Mouse (Mus musculus): Measurements from ENCODE around the gene Ergic1. TPM values are rescaled to one million over a fixed set of nuclear protein-coding genes. Genes with fewer than 3 reads are reported as not detected.

Gene Ergic1
- total and polyA plus RNA-seq, 3 experiments = 53.6 to 64.4 (median 59.4) TPM

DNA sequence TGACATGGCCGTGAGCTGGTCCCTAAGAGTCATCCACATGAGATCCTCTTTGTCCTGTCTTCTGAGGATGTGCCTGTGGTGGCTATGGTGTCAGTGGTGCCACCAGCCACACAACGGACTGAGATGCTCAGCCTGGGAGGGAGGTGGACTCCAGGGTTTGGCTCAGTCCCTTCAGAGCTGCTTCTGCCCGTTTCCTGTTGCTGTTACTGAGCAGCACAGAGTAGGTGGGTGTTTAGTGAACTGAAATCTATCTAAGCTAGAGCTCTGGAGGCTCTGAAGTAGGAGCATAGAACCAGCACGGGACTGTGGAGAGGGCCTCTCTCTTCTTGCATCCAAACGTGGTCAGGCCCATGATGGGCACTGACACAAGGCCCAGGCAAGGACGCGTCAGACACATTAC is 73.2 kb downstream of the Ergic1 start:
- peaks cover 6% of the 10 kb centered on the region for H3K4me1 ChIP-seq (ENCODE audit: control insufficient read depth, insufficient read depth, low read length)
- no peak overlapping the region for H3K9ac ChIP-seq (ENCODE audit: low read depth, low read length)
- H3K27me3 ChIP-seq (ENCODE audit: control insufficient read depth, insufficient read depth, low read length) = no peaks in the 10 kb centered on the region
- no peaks in the 10 kb centered on the region for H3K36me3 ChIP-seq (ENCODE audit: control insufficient read depth, insufficient read depth, low read length)
- H3K27ac ChIP-seq = no peak overlapping the region
- TF ChIP-seq CTCF (IDR thresholded peaks at IDR 0.05) (no peak), POLR2A (IDR thresholded peaks at IDR 0.05; ENCODE audit: insufficient read depth, low read depth, low read length) (no peak)
- 91% methylated on average over 7 of the region's 7 CpGs for WGBS
- no peaks in the 10 kb centered on the region for H3K79me2 ChIP-seq (replicated peaks; ENCODE audit: control insufficient read depth, insufficient read depth, low read length)
- intact Hi-C loops (cut with DNase I) = no loop called here
- DNase-seq = no peak
- no peak overlapping the region for H3K4me3 ChIP-seq

DNA sequence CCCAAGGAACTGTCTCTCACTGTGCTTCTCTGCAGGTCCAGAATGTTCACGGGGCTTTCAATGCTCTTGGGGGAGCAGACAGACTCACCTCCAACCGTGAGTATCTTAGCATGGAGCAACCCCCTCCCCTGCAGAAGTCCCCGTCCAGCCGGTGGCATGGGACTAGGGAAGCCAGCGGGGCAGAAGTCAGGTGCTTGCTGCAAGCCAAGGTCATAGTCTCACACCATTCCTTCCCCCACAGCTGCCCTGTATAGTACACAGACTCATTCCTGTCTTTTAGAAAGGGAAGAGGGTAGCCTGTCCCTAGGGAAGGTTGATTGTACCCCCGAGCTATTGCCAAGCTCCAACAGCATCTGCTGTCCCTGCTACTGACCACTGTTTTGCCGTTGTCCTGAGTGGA is 74.7 kb downstream of the Ergic1 start:
- intact Hi-C loops (cut with DNase I) = loop anchor here (5.0 kb wide), 1 partner anchor 54 kb away; no protein-coding TSS in a partner anchor
- 79% methylated on average over 7 of the region's 7 CpGs for WGBS
- H3K4me3 ChIP-seq = no peak overlapping the region
- H3K36me3 ChIP-seq (ENCODE audit: control insufficient read depth, insufficient read depth, low read length) = no peaks in the 10 kb centered on the region
- H3K27me3 ChIP-seq (ENCODE audit: control insufficient read depth, insufficient read depth, low read length) = no peaks in the 10 kb centered on the region
- no peak overlapping the region for H3K27ac ChIP-seq
- no peaks in the 10 kb centered on the region for H3K79me2 ChIP-seq (replicated peaks; ENCODE audit: control insufficient read depth, insufficient read depth, low read length)
- peaks cover 6% of the 10 kb centered on the region for H3K4me1 ChIP-seq (ENCODE audit: control insufficient read depth, insufficient read depth, low read length)
- no peak overlapping the region for H3K9ac ChIP-seq (ENCODE audit: low read depth, low read length)
- TF ChIP-seq POLR2A (IDR thresholded peaks at IDR 0.05; ENCODE audit: insufficient read depth, low read depth, low read length) = no peak
- TF ChIP-seq EP300 (IDR thresholded peaks at IDR 0.05; ENCODE audit: insufficient read depth, low read depth, low read length) = no peak
- TF ChIP-seq CTCF (IDR thresholded peaks at IDR 0.05) = no peak
- no peak for DNase-seq

DNA sequence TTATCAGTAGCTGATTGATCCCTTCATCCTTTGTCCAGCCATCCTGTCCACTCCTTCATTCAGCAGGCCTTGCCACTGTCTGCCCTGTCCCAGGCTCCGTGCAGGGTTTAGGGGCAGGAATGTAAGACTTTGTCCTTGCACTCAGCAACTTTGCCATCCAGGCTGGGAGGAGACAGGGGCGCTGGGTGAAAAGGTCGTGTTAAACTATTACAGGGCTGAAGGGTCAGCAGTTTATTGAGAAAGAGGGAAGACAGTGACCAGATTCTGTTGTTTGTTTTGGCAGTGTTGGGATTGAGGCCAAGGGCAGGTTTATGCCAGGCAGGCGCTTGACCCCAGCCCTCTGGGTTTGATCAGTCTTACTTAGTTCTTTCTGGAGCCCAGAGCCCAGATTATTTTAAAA is 76.6 kb downstream of the Ergic1 start:
- no peaks in the 10 kb centered on the region for H3K79me2 ChIP-seq (replicated peaks; ENCODE audit: control insufficient read depth, insufficient read depth, low read length)
- H3K27me3 ChIP-seq (ENCODE audit: control insufficient read depth, insufficient read depth, low read length) = no peaks in the 10 kb centered on the region
- no peak overlapping the region for H3K9ac ChIP-seq (ENCODE audit: low read depth, low read length)
- intact Hi-C loops (cut with DNase I) = loop anchor here (1.0 to 5.0 kb wide), 5 partner anchors 41 to 176 kb away; no protein-coding TSS in a partner anchor
- peak overlapping the region; percentile 57 for H3K27ac ChIP-seq
- peaks cover 6% of the 10 kb centered on the region for H3K4me1 ChIP-seq (ENCODE audit: control insufficient read depth, insufficient read depth, low read length)
- H3K36me3 ChIP-seq (ENCODE audit: control insufficient read depth, insufficient read depth, low read length) = no peaks in the 10 kb centered on the region
- no peak for DNase-seq
- TF ChIP-seq POLR2A (IDR thresholded peaks at IDR 0.05; ENCODE audit: insufficient read depth, low read depth, low read length) (no peak), CTCF (IDR thresholded peaks at IDR 0.05) (no peak), EP300 (IDR thresholded peaks at IDR 0.05; ENCODE audit: insufficient read depth, low read depth, low read length) (no peak)
- H3K4me3 ChIP-seq = no peak overlapping the region
- 72% methylated on average over 4 of the region's 4 CpGs for WGBS

DNA sequence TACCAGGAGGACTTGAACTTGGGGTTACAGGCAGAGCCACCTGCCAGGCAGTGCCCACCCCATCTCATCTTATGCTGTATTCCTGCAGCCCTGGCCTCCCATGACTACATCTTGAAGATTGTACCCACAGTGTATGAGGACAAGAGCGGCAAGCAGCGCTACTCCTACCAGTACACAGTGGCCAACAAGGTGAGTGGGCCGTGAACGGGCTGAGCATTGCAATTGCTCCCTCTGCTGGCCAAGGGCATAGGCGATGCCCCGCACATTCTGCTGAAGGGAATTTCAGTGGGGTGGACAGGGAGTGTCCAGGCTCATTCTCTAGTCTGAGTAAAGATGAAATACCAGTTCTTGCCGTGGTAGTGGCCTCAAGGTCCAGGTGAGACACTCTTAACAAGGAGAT is 77.4 kb downstream of the Ergic1 start:
- Histone ChIP-seq H3K4me3 (no peak overlapping the region), H3K36me3 (ENCODE audit: control insufficient read depth, insufficient read depth, low read length) (no peaks in the 10 kb centered on the region), H3K27ac (peak overlapping the region; percentile 57), H3K79me2 (replicated peaks; ENCODE audit: control insufficient read depth, insufficient read depth, low read length) (no peaks in the 10 kb centered on the region), H3K9ac (ENCODE audit: low read depth, low read length) (peak overlapping the region; percentile 15; the same call in 1 of the 2 replicates), H3K4me1 (ENCODE audit: control insufficient read depth, insufficient read depth, low read length) (peaks cover 6% of the 10 kb centered on the region), H3K27me3 (ENCODE audit: control insufficient read depth, insufficient read depth, low read length) (no peaks in the 10 kb centered on the region)
- intact Hi-C loops (cut with DNase I) = loop anchor here (1.0 to 5.0 kb wide), 5 partner anchors 42 to 176 kb away; no protein-coding TSS in a partner anchor
- 4% methylated on average over 7 of the region's 7 CpGs for WGBS
- DNase-seq = peak; percentile 82 to 86
- peak; percentile 100; the same call in 1 of the 2 replicates for TF ChIP-seq CTCF (IDR thresholded peaks at IDR 0.05)
- no peak for TF ChIP-seq POLR2A (IDR thresholded peaks at IDR 0.05; ENCODE audit: insufficient read depth, low read depth, low read length)
- TF ChIP-seq EP300 (IDR thresholded peaks at IDR 0.05; ENCODE audit: insufficient read depth, low read depth, low read length) = peak; percentile 99

DNA sequence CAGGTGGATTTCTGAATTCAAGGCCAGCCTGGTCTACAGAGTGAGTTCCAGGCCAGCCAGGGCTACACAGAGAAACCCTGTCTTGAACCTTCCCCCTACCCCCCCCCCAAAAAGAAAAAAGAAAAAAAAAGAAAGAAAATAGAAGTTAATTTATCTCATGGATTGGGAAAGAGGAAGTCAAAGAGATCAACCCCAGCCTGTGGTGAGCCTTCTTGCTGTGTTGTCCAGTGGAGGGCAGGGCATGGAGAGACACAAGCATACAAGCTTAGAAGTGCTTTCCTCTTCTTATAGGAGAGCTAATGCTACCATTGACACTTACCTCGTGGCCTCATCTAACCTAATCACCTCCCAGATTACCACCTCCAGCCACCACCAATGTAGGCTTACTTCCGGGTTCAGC is 78.5 kb downstream of the Ergic1 start:
- TF ChIP-seq EP300 (IDR thresholded peaks at IDR 0.05; ENCODE audit: insufficient read depth, low read depth, low read length) (no peak), POLR2A (IDR thresholded peaks at IDR 0.05; ENCODE audit: insufficient read depth, low read depth, low read length) (no peak), CTCF (IDR thresholded peaks at IDR 0.05) (no peak)
- no peak for DNase-seq
- WGBS = 92% methylated on average over 2 of the region's 2 CpGs
- Histone ChIP-seq H3K4me3 (no peak overlapping the region), H3K27ac (no peak overlapping the region), H3K27me3 (ENCODE audit: control insufficient read depth, insufficient read depth, low read length) (no peaks in the 10 kb centered on the region), H3K36me3 (ENCODE audit: control insufficient read depth, insufficient read depth, low read length) (no peaks in the 10 kb centered on the region), H3K9ac (ENCODE audit: low read depth, low read length) (no peak overlapping the region), H3K4me1 (ENCODE audit: control insufficient read depth, insufficient read depth, low read length) (peaks cover 6% of the 10 kb centered on the region), H3K79me2 (replicated peaks; ENCODE audit: control insufficient read depth, insufficient read depth, low read length) (no peaks in the 10 kb centered on the region)
- intact Hi-C loops (cut with DNase I) = loop anchor here (2.0 to 5.0 kb wide), 3 partner anchors 43 to 327 kb away; no protein-coding TSS in a partner anchor

DNA sequence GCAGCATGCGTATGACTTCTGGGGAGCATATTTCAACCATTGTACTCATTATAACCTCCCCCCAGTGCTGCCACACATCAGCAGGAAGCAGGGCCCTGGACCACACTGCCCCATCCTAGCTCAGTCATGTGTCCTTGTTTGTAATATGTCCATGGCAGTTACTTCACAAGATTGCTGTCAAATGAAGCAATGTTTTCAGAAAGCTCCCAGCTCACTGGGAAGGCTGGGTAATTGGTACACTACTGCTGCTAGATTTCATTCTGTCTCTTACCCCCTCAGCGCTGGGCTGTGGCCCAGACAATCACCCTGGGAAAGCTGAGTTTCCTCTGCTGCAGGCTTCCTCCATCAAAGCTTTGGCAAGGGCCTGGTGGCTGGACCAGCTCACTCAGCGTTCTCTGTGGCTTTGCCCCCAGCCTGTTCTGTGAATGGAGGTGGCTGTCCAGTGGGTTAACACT is 79.0 kb downstream of the Ergic1 start:
- TF ChIP-seq CTCF (IDR thresholded peaks at IDR 0.05) (no peak), EP300 (IDR thresholded peaks at IDR 0.05; ENCODE audit: insufficient read depth, low read depth, low read length) (no peak), POLR2A (IDR thresholded peaks at IDR 0.05; ENCODE audit: insufficient read depth, low read depth, low read length) (no peak)
- intact Hi-C loops (cut with DNase I) = loop anchor here (5.0 kb wide), 1 partner anchor 328 kb away; no protein-coding TSS in a partner anchor
- no peak for DNase-seq
- no peaks in the 10 kb centered on the region for H3K27me3 ChIP-seq (ENCODE audit: control insufficient read depth, insufficient read depth, low read length)
- no peak overlapping the region for H3K27ac ChIP-seq
- no peak overlapping the region for H3K4me3 ChIP-seq
- no peaks in the 10 kb centered on the region for H3K36me3 ChIP-seq (ENCODE audit: control insufficient read depth, insufficient read depth, low read length)
- 84% methylated on average over 3 of the region's 3 CpGs for WGBS
- no peak overlapping the region for H3K9ac ChIP-seq (ENCODE audit: low read depth, low read length)
- H3K79me2 ChIP-seq (replicated peaks; ENCODE audit: control insufficient read depth, insufficient read depth, low read length) = no peaks in the 10 kb centered on the region
- H3K4me1 ChIP-seq (ENCODE audit: control insufficient read depth, insufficient read depth, low read length) = peaks cover 6% of the 10 kb centered on the region

Measured in heart, adult 2 months (tissue).